Mouse (Mus musculus) G1E (cell line): ENCODE results near the gene Lfng.

Source experiments
- CTCF ChIP-seq: IDR thresholded peaks from 2 replicates; pipeline ENCODE4 v1.5.1; 2012; ENCODE audit warnings: low read depth, low read length, inconsistent platforms, mixed read lengths
- GATA1 ChIP-seq: IDR thresholded peaks from 2 replicates; pipeline ENCODE4 v1.6.1; 2012; ENCODE audit warnings: borderline replicate concordance, low read length, inconsistent platforms, mixed read lengths
- GATA2 ChIP-seq: IDR thresholded peaks from 2 replicates; pipeline ENCODE4 v1.6.1; 2012; ENCODE audit warnings: low read depth, low read length, inconsistent platforms, borderline replicate concordance
- POLR2AphosphoS5 ChIP-seq: IDR thresholded peaks from 2 replicates; pipeline ENCODE4 v1.6.1; 2012; ENCODE audit warnings: low read depth, low read length, inconsistent platforms; ENCODE audit not compliant: insufficient replicate concordance
- TAL1 ChIP-seq: conservative IDR thresholded peaks from 2 replicates; pipeline ENCODE4 v1.6.1; 2012; ENCODE audit warnings: low read depth, low read length, inconsistent platforms, mixed read lengths

DNA sequence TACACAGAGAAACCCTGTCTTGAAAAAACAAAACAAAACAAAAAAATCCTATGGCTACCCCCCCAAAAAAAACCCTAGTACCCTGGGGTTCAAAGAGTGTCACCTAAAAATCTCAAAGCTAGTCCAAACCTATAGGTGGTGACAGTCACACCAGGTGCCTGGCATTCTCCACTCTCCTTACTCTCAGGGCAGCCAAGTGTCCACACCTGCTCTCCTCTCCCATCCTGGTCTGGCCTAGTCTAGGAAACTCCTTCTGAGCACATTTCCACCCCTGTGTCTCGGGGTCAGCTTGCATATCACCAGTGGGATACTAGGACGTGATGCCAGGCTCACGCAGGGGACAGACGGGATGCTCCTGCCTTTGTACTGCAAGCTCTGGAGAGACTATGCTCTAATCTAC is 32.2 kb downstream of the Lfng start:
- TF ChIP-seq TAL1 (no peak), CTCF (no peak), GATA2 (no peak), GATA1 (no peak), POLR2AphosphoS5 (no peak)
